Mouse (Mus musculus) monocyte, adult 5-6 weeks (primary cell): ENCODE measurements around the gene Bsg. TPM values are rescaled to one million over a fixed set of nuclear protein-coding genes. Genes with fewer than 3 reads are reported as not detected.
"Not testable (repeated sequence)": the region's sequence is repeated elsewhere in the genome, so short reads cannot be mapped to it uniquely, and the experiment has no call there.

Source experiments
- ATAC-seq: fragments of 153-309, 156-312 bp; replicated peaks from 2 replicates; pipeline ENCODE4 v1.8.0; 2017; ENCODE audit warnings: mild to moderate bottlenecking; ENCODE audit not compliant: low TSS enrichment, insufficient number of reproducible peaks, severe bottlenecking, poor library complexity, low FRiP score
- total RNA-seq: library from RNA; stranded (forward); fragments of 200-1000, 200-491, 200-594 nt; gene quantifications from 3 replicates; pipeline ENCODE4 v1.2.3, GENCODE M21; 2017

The Bsg gene
- total RNA-seq, 1 experiment from 2014 or later: 185 TPM

- ATAC-seq: no peak
Measured at GRCm38 (mm10) chr10:79697916-79698315, 6.4 kb upstream of the Bsg start.

- no peak for ATAC-seq
Measured at GRCm38 (mm10) chr10:79698459-79698858, 5.8 kb upstream of the Bsg start.

- ATAC-seq: no peak
Measured at GRCm38 (mm10) chr10:79700676-79701075, 3.6 kb upstream of the Bsg start.

GRCm38 (mm10) chr10:79701443-79702129 is 2.7 kb upstream of the Bsg start:
- no peak for ATAC-seq

- ATAC-seq: not testable (repeated sequence)
Measured at GRCm38 (mm10) chr10:79702970-79703369, 1.3 kb upstream of the Bsg start.

GRCm38 (mm10) chr10:79703541-79703940 is 750 bp upstream of the Bsg start:
- no peak for ATAC-seq

- ATAC-seq: no peak
Measured at GRCm38 (mm10) chr10:79704970-79705360, 674 bp downstream of the Bsg start.

GRCm38 (mm10) chr10:79705951-79706350 is 1.7 kb downstream of the Bsg start:
- no peak for ATAC-seq

GRCm38 (mm10) chr10:79706406-79707094 is 2.3 kb downstream of the Bsg start:
- no peak for ATAC-seq

- ATAC-seq: no peak
Measured at GRCm38 (mm10) chr10:79707162-79707561, 2.9 kb downstream of the Bsg start.

- no peak for ATAC-seq
Measured at GRCm38 (mm10) chr10:79707759-79708158, 3.5 kb downstream of the Bsg start.

- ATAC-seq: no peak
Measured at GRCm38 (mm10) chr10:79708668-79709067, 4.4 kb downstream of the Bsg start.

GRCm38 (mm10) chr10:79709307-79709706 is 5.0 kb downstream of the Bsg start:
- no peak for ATAC-seq

- no peak for ATAC-seq
Measured at GRCm38 (mm10) chr10:79712029-79712428, 7.7 kb downstream of the Bsg start.

- no peak for ATAC-seq
Measured at GRCm38 (mm10) chr10:79712499-79713126, 8.3 kb downstream of the Bsg start.

- ATAC-seq: no peak
Measured at GRCm38 (mm10) chr10:79713163-79713562, 8.9 kb downstream of the Bsg start.

- ATAC-seq: no peak
Measured at GRCm38 (mm10) chr10:79714996-79715395, 10.7 kb downstream of the Bsg start.

GRCm38 (mm10) chr10:79716254-79716987 is 12.1 kb downstream of the Bsg start, which contains the start of gene Hcn2:
Hcn2 (plus strand) TSS chr10:79716634.
- no peak for ATAC-seq

- no peak for ATAC-seq
Measured at GRCm38 (mm10) chr10:79716988-79717355, 12.7 kb downstream of the Bsg start.
